Mouse (Mus musculus) testis, adult 2 months (tissue): ENCODE measurements at regions not wholly inside any gene's neighbourhood (a gene's known extent, or its start where the extent isn't known, plus 50 kb on each side); places are given as distances from the start of the nearest gene placed in this dataset.

Experiments
- CTCF ChIP-seq: fragments of 200-500 bp; IDR thresholded peaks from 2 replicates; pipeline ENCODE4 v1.5.1; 2012; ENCODE audit warnings: low read depth, mild to moderate bottlenecking, inconsistent platforms, low read length, moderate library complexity; ENCODE audit not compliant: control insufficient read depth, insufficient read depth, insufficient replicate concordance
- POLR2A ChIP-seq: fragments of 200-500 bp; IDR thresholded peaks from 2 replicates; pipeline ENCODE4 v1.6.1; 2012; ENCODE audit warnings: low read depth, mild to moderate bottlenecking, inconsistent platforms, low read length, moderate library complexity; ENCODE audit not compliant: control insufficient read depth

DNA sequence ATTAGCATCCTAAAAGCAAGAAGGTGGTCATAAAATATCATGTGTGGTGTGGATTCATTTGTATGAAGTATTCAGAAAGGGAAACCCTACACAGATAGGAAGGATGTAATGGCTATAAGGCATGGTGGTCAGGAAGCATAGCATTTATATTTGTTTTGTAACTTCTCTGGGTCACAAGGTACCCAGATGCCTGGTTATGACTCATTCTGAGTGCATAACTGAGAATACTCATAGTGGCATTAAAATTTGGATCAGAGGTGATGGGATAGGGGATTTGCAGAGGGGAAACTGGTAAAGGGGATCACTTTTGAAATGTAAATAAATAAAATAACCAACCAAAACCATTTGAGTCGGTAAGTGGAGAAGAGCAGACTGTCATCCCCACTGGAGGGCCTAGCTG lies 738.8 kb upstream of the Lrrc4c start:
- TF ChIP-seq CTCF (no peak), POLR2A (no peak)
